Mouse (Mus musculus) thymus, postnatal 25 days (tissue): ENCODE data around the gene Anks1b.

Experiments used
- DNase-seq: peaks from one replicate; pipeline ENCODE4 v3.0.0; 2022

The Anks1b gene

GRCm38 (mm10) chr10:90753106-90753505 is 879.8 kb downstream of the Anks1b start:
- DNase-seq = no peak

GRCm38 (mm10) chr10:90757773-90758172 is 884.5 kb downstream of the Anks1b start:
- DNase-seq = no peak

DNA sequence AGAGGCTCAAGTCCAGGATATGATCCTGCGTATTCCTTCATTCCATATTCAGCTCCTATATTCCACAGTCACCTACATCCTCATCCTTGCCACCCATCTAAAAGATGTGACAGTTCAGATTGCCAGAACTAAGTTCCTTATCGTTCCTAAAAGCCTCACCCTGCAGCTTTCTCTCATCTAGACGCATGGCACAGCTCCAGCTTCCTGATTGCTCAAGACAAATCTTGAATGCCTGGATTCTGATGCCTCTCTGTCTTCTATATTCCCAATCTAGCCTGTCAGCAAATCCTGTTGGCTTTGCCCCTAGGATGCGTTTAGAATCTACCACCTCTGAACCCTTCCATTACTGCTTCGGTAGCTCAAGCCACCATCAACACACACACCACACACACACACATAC is 886.6 kb downstream of the Anks1b start:
- no peak for DNase-seq

DNA sequence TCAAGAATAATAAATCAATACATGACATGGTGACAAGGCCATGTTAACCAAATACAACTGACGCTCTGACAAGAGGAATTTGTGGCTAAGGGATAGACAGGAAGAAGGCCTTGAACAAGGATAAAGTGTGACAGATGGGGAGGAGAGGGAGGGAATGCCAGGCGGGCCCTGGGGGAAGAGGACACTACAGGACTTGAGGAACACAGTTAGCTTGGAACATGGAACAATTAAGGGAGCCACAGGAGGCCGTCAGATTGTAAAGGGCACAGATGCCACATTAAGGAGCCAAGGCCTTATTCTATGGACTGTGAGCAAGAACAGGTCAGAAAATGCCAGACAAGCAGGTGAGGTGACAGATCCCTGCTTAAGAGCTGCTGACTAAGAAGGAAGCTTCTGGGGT is 893.0 kb downstream of the Anks1b start:
- no peak for DNase-seq

- DNase-seq = no peak
Measured at GRCm38 (mm10) chr10:90770403-90770955, 897.2 kb downstream of the Anks1b start.

GRCm38 (mm10) chr10:90771046-90771445 is 897.7 kb downstream of the Anks1b start:
- DNase-seq = no peak

DNA sequence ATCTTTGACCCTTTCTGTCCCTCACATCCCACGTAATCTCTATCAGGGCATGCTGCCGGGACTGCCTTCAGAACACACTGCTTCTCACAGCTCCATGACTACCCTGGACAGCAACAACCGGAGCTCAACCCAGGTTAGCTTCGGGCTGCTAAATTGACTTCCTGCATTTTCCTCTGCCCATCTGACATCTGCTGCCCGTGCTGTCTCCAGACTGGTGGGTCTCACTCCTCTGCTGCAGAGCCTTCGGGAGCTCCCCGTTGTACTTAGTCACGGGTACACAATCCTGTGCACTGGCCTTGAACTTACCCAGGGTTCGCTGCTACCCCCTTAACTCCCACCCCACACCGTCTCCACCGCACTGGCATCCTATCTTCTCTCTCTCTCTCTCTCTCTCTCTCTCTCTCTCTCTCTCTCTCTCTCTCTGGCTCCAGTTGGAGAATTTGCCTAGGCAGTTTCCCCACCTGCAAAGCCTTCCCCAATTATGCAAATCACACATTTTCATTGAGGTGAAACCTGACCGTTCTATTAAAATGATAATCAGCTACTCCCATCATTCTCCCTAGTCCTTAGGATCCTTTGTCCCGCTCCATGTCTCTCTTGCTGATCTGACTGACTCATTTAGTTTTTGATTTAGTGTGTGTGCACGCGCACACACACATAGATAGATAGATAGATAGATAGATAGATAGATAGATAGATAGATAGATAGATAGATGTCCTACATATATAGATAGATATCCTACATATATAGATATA is 898.3 kb downstream of the Anks1b start:
- no peak for DNase-seq

DNA sequence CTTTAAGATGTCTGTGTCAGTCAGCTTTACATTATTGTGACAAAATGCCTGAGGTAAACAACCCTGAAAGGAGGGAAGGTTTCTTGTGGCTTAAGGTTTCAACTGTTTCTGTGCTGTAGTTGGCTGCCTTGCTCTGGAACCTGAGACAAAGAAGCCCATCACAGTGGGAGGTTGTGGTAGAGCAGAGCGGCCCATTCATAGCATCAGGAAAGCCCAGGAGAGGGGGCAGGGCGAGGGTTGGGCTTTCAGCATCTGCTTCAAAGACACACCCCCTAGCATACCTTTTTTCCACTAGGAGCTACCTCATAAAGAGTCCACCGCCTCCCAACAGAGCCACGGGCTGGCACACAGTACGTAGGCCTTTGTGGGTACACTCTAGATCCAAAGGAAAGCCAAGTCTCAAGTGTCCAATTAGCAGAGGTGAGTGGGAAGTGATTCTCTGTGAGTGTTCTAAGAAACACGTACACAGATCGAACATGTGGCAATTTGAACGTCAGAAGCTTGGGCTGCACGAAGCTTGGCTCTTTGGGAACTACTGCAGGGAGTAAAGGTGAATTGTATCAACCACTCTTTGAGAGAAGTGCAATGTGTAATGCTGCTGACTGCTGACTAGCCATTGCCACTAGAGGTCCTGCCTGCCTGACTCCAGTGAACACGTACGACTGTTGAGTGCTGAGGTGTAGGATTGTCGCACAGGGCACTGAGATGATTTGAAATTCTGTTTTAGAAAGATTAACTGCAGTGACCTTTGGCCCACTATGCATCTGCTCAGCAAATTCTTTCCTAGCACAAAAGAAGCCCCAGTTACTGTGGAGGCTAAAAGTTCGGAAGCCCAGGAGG is 906.5 kb downstream of the Anks1b start:
- DNase-seq = no peak

DNA sequence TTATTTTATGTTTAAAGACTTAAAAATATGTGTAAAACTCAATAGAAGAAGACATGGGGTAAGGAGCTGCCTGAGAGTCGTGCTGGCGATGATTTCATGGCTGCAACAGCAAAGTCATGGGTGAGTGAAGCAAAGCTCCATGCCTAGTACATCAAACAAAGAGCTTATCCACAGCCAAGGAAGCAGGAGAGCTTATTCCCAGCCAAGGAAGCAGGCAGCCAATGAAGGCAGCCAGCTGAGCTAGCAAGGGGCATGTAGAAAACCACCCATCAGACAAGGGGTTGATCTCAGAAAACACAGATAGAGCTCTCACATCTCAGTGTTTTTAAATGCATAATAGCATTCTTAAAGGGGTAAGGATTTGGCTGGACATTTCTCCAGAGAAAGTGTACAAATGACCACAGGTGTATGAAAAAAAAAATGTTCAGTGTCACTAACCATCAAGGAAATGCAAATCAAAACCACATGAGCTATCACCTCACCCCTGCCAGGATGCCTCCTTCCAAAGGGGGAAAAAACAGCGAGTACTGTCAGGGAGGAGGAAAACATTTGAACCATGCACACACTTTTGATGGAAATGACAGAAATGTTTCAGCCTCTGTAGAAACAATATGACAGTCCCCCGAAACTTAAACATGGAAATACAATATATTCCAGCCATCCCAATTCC is 911.8 kb downstream of the Anks1b start:
- DNase-seq = no peak

GRCm38 (mm10) chr10:90785680-90786079 is 912.4 kb downstream of the Anks1b start:
- DNase-seq = no peak

DNA sequence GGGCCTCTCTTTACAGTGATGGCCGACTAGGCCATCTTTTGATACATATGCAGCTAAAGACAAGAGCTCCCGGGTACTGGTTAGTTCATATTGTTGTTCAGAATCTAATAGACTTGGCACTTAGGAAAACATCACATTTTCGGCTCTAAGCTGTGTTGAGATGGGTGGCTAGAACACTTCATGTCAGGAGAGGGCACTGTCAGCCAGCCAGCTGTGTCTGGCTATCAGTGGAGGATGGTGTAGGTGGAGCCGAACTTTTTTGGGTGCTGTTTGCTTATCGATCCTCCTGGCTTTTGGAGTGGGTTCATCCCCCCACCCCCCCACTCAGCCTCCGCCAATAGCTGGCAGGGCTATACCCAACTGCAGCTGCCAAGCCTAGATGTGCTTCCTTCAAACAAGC is 929.8 kb downstream of the Anks1b start:
- DNase-seq = no peak

DNA sequence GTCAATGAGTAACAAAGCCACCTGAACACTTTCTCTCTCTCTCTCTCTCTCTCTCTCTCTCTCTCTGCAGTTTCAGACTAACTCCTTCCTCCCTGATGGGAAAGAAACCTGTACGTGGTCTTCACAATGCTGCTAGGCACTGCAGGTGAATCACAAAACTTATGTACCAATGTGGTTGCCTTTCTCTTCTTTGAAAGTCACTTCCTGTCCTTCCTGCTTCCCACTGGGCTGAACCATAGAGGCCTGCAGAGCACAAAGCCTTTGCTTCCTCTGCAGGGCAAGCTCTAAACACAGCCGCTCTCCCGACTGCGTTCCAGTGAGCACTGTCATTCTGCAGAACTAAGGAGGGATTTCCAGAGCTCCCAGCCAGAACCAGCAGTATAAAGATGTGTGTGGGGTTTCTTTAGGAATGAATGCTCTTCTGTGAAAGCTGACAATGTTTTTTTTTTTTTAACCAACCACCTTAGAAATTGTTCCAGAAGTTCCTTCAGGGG is 931.3 kb downstream of the Anks1b start:
- no peak for DNase-seq

DNA sequence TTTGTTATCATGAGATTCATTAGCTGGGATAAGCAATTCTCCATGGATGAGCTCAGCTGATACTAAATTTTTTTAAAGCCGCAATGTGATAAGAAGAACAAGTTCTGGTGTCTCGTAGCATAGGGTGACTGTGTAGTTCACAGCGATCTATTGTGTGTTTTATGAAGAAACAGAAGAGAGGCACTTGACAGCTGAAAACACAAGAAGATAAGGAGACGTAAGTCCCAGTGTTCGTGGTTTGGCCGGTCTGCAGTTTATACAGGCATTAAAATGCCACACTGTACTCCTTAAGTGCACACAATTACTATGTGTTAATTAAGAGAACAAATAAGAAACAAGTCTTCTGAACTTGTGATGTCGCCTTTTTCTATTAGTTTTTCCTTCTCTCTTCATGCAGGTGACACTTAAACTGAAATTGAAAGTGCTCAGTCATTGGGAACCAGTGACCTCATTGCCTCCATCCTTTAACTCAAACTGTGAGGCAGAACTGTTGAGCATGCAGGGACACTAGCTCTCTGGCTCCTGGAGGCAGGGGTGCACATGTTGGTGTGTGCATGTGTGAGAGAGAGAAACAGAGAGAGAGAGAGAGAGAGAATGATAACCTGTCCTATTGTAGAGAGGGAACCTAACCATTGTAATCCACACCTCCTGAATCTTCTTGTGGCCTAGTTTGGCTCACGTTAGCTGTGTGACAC is 935.5 kb downstream of the Anks1b start:
- no peak for DNase-seq

- DNase-seq = no peak
Measured at GRCm38 (mm10) chr10:90809911-90810590, 936.7 kb downstream of the Anks1b start.

DNA sequence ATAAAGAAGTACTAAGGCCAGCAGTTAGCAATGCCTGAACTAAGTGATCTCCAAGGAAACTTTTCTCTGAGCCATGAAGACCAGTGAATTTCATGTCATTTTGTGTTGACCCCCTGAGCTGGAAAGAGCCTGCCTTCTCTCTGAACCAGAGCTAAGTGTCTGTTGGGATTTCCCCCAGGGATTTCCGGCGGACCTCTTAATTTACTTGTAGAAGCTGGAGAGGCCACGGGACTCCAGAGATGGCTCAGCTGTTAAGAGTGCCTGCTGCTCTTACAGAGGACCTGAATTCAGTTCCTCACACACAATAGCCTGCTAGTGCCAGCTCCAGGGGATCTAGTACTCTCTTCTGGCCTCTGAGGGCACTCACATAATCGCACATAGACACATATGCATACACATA is 938.1 kb downstream of the Anks1b start:
- DNase-seq = no peak

GRCm38 (mm10) chr10:90813326-90813725 is 940.0 kb downstream of the Anks1b start:
- DNase-seq = no peak

- DNase-seq = no peak
Measured at GRCm38 (mm10) chr10:90814412-90814811, 941.1 kb downstream of the Anks1b start.

DNA sequence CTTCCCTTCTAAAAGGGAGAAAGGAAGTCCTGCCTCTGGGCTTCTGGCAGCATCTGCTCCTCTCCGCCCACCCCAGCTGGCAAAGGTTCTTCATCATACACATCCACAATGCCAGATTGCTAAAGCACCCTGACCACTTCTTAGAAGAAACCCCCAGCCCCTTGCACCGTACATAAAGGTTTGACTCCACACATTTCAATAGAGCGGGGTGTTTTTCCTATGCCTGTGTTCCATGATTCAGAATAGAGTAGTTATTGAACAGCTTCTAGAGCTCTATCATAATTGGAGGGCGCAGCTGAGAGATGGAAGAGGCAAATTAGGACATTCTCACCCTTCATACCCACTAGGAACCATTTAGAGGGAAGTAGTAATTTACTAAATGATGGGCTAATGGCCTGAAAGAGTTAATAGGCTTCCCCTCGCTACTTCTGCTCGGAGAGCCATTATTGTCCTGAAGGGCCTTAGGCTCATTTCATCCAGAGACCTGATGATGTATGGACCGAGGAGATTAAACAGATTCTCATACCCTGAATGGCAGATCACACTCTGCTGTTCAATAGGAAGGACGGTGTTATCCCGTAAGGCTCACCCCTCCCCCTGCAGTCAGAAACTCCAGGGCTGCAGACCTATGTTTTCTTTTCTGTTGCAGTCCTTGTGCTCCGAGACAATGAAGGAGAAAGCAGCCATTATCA is 945.1 kb downstream of the Anks1b start:
- DNase-seq = no peak

DNA sequence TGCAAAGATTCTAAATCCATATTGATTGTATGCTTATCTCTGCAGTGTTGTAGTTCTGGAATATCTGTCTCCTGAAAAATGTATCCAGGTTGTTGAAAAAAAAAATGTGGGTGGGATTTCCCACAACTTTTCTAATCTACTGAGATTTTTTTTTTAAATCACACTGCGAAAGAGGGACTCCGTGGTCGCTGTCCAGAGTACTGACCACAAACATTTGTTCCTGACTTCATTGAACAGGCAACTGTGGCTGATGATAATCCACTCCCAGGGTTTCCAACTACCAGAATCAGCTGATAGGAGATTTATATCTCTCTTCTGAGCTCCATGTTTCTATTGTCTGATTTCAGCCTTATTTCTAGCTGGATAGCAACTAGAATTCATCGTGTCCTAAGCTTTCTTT is 950.1 kb downstream of the Anks1b start:
- DNase-seq = no peak

- no peak for DNase-seq
Measured at GRCm38 (mm10) chr10:90824692-90825091, 951.4 kb downstream of the Anks1b start.

- DNase-seq = no peak
Measured at GRCm38 (mm10) chr10:90826939-90827338, 953.6 kb downstream of the Anks1b start.
